Mouse (Mus musculus) neural tube, embryonic 15.5 days (tissue): Measurements from ENCODE around the gene Asic2. TPM values are rescaled to one million over a fixed set of nuclear protein-coding genes. Genes with fewer than 3 reads are reported as not detected.

Experiments used
- ATAC-seq: fragments of 200-750 bp; cut with Nextera tagmentation; 2 replicates; pipeline ENCODE4 v1.8.0; 2017; ENCODE audit warnings: mild to moderate bottlenecking, moderate TSS enrichment, moderate library complexity; ENCODE audit not compliant: low FRiP score
- H3K27ac ChIP-seq: fragments of 300-500 bp; sonication (generic); replicated peaks from 2 replicates; pipeline ENCODE4 v1.5.1; 2015; ENCODE audit warnings: mild to moderate bottlenecking, inconsistent platforms
- H3K27me3 ChIP-seq: fragments of 300-500 bp; sonication (generic); replicated peaks from 2 replicates; pipeline ENCODE4 v1.6.1; 2015; ENCODE audit warnings: inconsistent platforms
- H3K36me3 ChIP-seq: fragments of 300-500 bp; sonication (generic); 2 replicates; pipeline ENCODE4 v1.6.1; 2015; ENCODE audit warnings: inconsistent platforms
- H3K4me1 ChIP-seq: fragments of 300-500 bp; sonication (generic); 2 replicates; pipeline ENCODE4 v1.6.1; 2015; ENCODE audit warnings: inconsistent platforms
- H3K4me2 ChIP-seq: fragments of 300-500 bp; sonication (generic); 2 replicates; pipeline ENCODE4 v1.6.1; 2015; ENCODE audit warnings: inconsistent platforms, mild to moderate bottlenecking, moderate library complexity
- H3K4me3 ChIP-seq: fragments of 300-500 bp; sonication (generic); replicated peaks from 2 replicates; pipeline ENCODE4 v1.5.1; 2015; ENCODE audit warnings: mild to moderate bottlenecking, inconsistent platforms
- H3K9ac ChIP-seq: fragments of 300-500 bp; sonication (generic); replicated peaks from 2 replicates; pipeline ENCODE4 v1.6.1; 2015; ENCODE audit warnings: mild to moderate bottlenecking, inconsistent platforms
- H3K9me3 ChIP-seq: fragments of 300-500 bp; sonication (generic); replicated peaks from 2 replicates; pipeline ENCODE4 v1.6.1; 2016; ENCODE audit warnings: inconsistent platforms
- WGBS: fragments of 180-500 bp; shearing (Covaris S2); methylation state at CpG from one replicate; pipeline ENCODE4 v1.1.7; 2015; ENCODE audit warnings: mixed read lengths; 5-methylcytosine and 5-hydroxymethylcytosine counted together
- polyA plus RNA-seq: library from polyadenylated mRNA; unstranded; fragments of >200 nt; fragmentation: Nextera tagmentation; extraction: Ambion mirVana; gene quantifications from 2 replicates; pipeline ENCODE4 v1.2.1, GENCODE M21; 2015

The Asic2 gene
- polyA plus RNA-seq, 1 experiment from 2014 or later, result 21.3 TPM

DNA sequence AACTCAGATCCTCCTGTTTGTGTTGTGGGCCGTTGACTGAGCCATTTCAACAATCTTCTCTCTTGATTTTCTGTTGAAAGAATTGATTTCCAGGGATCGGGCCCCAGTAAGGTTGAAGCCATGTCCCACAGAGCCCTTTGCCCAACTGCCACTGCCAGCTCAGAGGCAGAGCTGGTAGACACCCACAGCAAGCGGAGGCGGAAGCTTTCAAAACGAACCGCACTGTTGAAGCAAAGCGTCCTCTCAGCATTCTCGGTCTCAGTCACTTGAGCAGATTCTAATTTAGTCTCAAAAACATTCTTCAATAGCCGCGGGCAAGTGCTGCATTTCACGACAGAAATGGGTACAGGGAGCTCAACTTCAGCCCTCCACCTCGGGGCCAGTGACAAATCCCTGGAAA lies 958.9 kb downstream of the Asic2 start:
- H3K36me3 ChIP-seq, result no peaks in the 10 kb centered on the region
- H3K4me2 ChIP-seq, result no peak overlapping the region
- no peak overlapping the region for H3K4me3 ChIP-seq
- no peak for ATAC-seq
- no peak overlapping the region for H3K9ac ChIP-seq
- WGBS, result 93% methylated on average over 12 of the region's 12 CpGs
- H3K9me3 ChIP-seq, result no peaks in the 10 kb centered on the region
- H3K27me3 ChIP-seq, result no peaks in the 10 kb centered on the region
- no peak overlapping the region for H3K27ac ChIP-seq
- peaks cover 16% of the 10 kb centered on the region for H3K4me1 ChIP-seq

DNA sequence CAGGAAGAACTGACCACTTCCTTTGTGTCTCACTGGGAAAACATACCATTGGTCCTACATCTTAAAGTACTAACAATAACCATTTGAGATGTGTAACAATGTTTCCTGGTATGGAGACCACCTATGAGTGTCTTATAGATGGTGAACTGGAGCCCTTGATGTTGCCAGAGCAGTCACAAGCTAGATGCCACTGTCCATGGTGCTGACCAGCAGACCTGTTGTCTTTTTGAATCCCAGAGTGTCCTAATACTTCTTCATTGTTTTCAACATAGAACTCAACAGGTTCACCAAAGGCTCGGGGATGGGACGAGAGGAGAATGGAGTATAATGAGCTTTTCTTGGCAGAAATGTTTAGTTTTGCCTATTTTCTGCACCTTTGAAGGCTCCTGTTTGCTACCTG lies 962.4 kb downstream of the Asic2 start:
- WGBS, result 88% methylated on average over 2 of the region's 2 CpGs
- Histone ChIP-seq H3K4me3 (no peak overlapping the region), H3K9ac (no peak overlapping the region), H3K27ac (no peak overlapping the region), H3K4me2 (no peak overlapping the region), H3K27me3 (no peaks in the 10 kb centered on the region), H3K36me3 (no peaks in the 10 kb centered on the region), H3K4me1 (peaks cover 9% of the 10 kb centered on the region), H3K9me3 (no peaks in the 10 kb centered on the region)
- ATAC-seq, result no peak

DNA sequence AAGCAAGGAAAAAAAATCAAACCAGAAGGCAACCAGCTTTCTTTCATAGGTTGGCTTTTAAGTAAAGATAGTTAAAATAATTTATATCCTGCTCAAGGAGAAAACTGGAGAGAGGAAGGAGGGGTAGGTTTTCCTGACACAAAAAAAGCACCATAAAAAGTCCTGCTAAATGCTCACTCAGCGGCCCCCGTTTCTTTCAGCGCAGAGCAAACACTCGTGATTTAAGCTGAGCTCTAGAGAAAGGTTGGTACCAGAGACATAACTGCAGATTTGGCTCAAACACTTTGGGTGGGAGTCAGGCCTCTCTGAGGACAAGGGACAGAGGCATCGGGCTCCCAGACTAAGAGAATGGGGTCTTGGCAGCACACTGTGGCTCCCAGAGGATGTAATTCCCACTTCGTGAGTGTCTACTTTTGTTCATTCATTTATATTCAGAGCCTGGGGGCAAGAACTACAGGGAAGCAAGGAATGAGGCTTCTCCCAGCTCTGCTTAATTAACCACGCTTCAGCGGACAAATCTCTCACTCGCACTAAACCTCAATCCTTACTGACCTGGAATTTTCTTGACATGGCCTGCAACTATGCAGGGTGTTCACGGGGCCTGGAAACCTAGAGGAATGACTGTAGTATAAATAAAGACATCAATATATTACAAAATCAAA lies 965.4 kb downstream of the Asic2 start:
- Histone ChIP-seq H3K36me3 (no peaks in the 10 kb centered on the region), H3K4me2 (no peak overlapping the region), H3K27ac (peak overlapping the region; percentile 38; the same call in 1 of the 2 replicates), H3K4me3 (no peak overlapping the region), H3K9ac (no peak overlapping the region), H3K9me3 (no peaks in the 10 kb centered on the region), H3K27me3 (no peaks in the 10 kb centered on the region), H3K4me1 (peaks cover 5% of the 10 kb centered on the region)
- ATAC-seq, result no peak
- 30% methylated on average over 10 of the region's 10 CpGs for WGBS

DNA sequence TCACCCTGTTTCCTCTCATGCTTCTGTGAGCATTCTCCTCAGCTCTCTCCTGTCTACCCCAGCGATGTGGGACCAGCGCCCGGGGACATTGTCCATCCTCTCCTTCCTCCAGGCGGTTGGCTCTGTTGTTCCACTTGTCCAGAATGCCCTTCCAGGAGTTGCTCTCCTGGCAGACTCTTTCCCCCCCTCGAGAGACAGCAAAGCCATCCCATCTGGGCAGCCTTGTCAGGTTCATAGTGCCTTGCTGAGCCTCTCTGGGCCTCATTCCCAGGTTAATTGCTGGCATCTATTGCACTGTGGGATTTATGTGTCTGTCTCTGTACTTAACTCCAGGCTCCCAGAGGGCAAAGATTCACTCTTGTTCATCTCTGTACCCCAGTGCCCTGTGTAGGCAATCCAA lies 972.6 kb downstream of the Asic2 start:
- no peaks in the 10 kb centered on the region for H3K9me3 ChIP-seq
- no peak overlapping the region for H3K9ac ChIP-seq
- H3K27me3 ChIP-seq, result no peaks in the 10 kb centered on the region
- peaks cover 22% of the 10 kb centered on the region for H3K4me1 ChIP-seq
- no peak overlapping the region for H3K4me2 ChIP-seq
- no peak overlapping the region for H3K4me3 ChIP-seq
- no peaks in the 10 kb centered on the region for H3K36me3 ChIP-seq
- no peak overlapping the region for H3K27ac ChIP-seq
- WGBS, result 84% methylated on average over 5 of the region's 5 CpGs
- ATAC-seq, result no peak

DNA sequence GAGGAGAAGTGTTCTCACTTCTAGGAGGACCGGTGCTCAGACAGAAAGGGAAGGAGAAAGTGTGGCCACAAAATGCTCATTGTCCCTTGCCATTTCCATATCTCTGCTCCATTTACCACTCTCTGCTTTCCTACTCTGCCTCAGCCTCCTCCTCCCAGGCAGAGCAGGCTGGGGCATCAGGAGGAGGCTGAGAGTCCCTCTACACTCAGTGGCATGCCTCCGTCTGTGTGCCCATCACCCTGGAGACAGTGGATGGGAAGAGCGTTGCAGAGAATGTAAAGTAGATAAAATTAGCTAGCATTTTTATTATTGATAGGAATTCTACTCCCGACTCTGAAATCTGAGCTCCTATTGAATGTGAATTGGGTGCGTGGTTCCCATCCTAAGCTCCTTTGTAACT lies 984.7 kb downstream of the Asic2 start:
- ATAC-seq, result no peak
- Histone ChIP-seq H3K4me1 (peaks cover 4% of the 10 kb centered on the region), H3K27me3 (no peaks in the 10 kb centered on the region), H3K9ac (no peak overlapping the region), H3K4me3 (no peak overlapping the region), H3K36me3 (no peaks in the 10 kb centered on the region), H3K4me2 (no peak overlapping the region), H3K27ac (no peak overlapping the region), H3K9me3 (no peaks in the 10 kb centered on the region)
- WGBS, result 52% methylated on average over 5 of the region's 5 CpGs

DNA sequence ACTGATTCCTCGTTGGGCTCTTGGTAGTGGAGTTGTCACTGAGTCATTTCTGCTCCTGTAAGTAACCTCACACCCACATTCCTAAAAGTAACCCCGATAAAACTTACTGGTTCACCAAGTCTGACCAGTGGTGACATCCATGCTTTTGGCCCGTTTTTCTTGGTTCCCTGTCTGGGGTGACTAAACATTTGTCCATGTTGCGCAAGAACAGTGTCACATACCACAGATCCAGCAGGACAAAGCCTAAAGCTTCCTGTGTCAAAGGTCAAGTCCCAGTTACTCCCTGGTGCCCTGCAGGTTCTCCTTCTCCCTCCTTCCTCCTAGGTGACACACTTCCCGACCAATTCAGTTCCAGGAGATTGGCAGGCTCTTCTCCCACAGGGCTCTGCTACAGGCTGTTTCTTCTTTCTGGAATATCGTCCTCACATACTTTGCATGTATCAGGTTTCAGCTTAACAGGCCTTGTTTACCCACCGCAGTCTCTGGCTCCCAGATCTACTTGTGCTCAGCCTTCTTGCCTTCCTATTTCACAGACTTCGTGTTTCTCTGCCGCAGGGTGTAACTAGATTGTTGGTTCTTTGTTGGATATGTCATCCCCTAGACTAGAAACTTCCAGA lies 991.9 kb downstream of the Asic2 start:
- Histone ChIP-seq H3K4me1 (0 out of 2 replicates have a peak, but pooled peaks cover 3% of the 10 kb centered on the region), H3K36me3 (no peaks in the 10 kb centered on the region), H3K4me3 (no peak overlapping the region), H3K27me3 (no peaks in the 10 kb centered on the region), H3K4me2 (no peak overlapping the region), H3K9ac (no peak overlapping the region), H3K9me3 (no peaks in the 10 kb centered on the region), H3K27ac (no peak overlapping the region)
- 78% methylated on average over 9 of the region's 9 CpGs for WGBS
- ATAC-seq, result no peak

DNA sequence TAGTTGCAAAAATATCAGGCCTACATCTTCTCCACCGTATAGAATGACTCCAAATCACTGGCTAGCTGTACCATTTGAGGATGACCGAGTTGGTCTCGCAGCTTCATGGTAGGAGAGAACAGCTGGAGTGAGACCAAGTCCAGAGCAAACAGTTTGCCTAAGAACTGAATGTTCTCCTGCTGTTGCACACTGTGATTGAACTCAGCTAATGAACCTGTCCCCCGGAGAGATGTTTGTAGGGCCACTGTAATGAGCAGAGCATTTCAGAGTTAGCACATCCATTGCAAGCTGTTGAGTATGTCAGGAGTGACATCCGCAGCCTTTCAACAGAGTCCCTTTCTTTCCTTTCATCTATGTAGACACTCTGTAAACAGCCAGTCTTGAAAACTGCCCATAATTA lies 993.6 kb downstream of the Asic2 start:
- H3K27ac ChIP-seq, result no peak overlapping the region
- ATAC-seq, result no peak

DNA sequence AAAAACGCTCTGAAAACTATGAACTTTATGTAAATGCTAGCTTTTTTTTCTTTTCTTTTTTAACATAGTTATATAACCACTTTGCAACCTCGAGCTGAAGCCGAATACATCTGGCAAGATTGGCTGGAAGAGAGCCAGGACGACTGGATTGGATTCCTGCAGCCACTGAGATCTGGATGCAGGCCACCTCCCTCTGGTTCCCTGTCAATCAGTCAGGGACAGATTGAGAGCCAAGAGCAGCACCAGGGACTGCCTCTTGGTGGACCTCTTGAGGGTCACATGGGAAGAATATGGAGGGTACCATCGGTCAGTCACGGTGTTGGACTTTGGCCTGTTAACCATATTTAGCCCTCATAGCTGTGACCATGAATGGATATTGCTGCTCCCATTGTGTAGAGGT lies 994.3 kb downstream of the Asic2 start:
- H3K36me3 ChIP-seq, result no peaks in the 10 kb centered on the region
- H3K27ac ChIP-seq, result no peak overlapping the region
- H3K9ac ChIP-seq, result no peak overlapping the region
- no peak overlapping the region for H3K4me2 ChIP-seq
- no peak overlapping the region for H3K4me3 ChIP-seq
- no peak for ATAC-seq
- no peaks in the 10 kb centered on the region for H3K9me3 ChIP-seq
- 73% methylated on average over 6 of the region's 6 CpGs for WGBS
- H3K27me3 ChIP-seq, result no peaks in the 10 kb centered on the region
- 0 out of 2 replicates have a peak, but pooled peaks cover 3% of the 10 kb centered on the region for H3K4me1 ChIP-seq

More for the DNA sequence above, 993.6 kb downstream of the Asic2 start:
- H3K4me3 ChIP-seq, result no peak overlapping the region
- no peaks in the 10 kb centered on the region for H3K9me3 ChIP-seq
- H3K9ac ChIP-seq, result no peak overlapping the region
- 86% methylated on average over 5 of the region's 5 CpGs for WGBS
- no peaks in the 10 kb centered on the region for H3K36me3 ChIP-seq
- H3K4me1 ChIP-seq, result 0 out of 2 replicates have a peak, but pooled peaks cover 3% of the 10 kb centered on the region
- no peaks in the 10 kb centered on the region for H3K27me3 ChIP-seq
- H3K4me2 ChIP-seq, result no peak overlapping the region

DNA sequence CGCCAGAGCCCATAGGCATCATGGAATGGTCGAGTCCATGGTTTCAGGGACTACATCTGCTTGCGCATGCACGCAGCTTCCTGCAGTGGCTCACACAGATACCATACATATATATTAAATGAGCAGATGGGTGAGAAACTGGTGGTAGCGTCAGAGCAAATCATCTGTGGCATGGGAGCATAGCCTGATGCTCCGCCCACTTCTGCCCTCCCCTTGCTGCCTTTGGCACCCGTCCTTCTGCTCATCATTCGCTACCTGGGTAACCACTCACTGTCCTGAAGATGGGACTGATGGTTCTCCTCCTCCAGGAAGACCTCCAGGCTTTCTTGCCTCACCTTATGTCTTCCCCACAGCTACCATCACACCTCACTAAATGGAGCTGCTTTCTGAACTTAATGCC lies 995.0 kb downstream of the Asic2 start:
- 0 out of 2 replicates have a peak, but pooled peaks cover 3% of the 10 kb centered on the region for H3K4me1 ChIP-seq
- no peaks in the 10 kb centered on the region for H3K36me3 ChIP-seq
- no peak overlapping the region for H3K27ac ChIP-seq
- no peak overlapping the region for H3K9ac ChIP-seq
- 96% methylated on average over 8 of the region's 8 CpGs for WGBS
- H3K4me2 ChIP-seq, result no peak overlapping the region
- H3K4me3 ChIP-seq, result no peak overlapping the region
- no peaks in the 10 kb centered on the region for H3K9me3 ChIP-seq
- H3K27me3 ChIP-seq, result no peaks in the 10 kb centered on the region
- no peak for ATAC-seq

DNA sequence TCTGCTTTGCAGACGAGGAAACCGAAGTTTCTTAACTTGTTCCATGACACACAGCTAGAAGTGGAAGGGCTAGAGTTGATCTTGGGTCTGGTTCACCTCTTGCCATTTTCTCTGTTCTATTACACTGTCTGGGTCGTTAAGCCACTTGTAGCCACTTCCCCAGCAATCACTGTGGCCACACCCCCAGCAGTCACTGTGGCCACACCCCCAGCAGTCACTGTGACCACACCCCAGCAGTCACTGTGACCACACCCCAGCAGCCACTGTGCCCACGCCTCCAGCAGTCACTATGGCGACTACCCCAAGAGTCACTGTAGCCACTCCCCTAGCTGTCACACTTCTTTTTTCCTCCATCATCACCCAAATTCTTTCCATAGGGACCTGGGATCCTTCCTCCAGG lies 1000.7 kb downstream of the Asic2 start:
- Histone ChIP-seq H3K9me3 (no peaks in the 10 kb centered on the region), H3K36me3 (no peaks in the 10 kb centered on the region), H3K4me2 (no peak overlapping the region), H3K9ac (no peak overlapping the region), H3K27ac (no peak overlapping the region), H3K27me3 (peaks cover 8% of the 10 kb centered on the region; the same call in 1 of the 2 replicates), H3K4me3 (no peak overlapping the region), H3K4me1 (no peaks in the 10 kb centered on the region)
- ATAC-seq, result no peak
- 58% methylated on average over 5 of the region's 5 CpGs for WGBS

DNA sequence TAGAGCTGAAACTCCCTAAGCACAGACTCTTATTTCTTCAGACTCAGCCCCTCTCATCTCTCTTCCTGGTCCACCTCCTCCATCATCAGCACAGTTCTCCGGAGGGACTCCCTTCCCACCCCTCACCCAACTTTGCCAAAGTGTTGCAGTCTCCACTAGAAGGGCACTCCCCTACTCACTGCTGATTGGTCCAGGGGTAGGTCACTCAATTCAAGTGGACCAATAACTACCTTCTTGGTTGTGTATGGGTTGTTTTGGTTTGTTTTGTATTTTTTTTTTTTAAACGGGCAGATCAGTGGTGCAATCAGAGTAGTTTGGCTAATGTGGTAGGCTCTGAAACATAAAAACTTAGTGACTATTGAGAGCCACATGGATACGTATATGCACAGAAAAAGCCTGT lies 1002.2 kb downstream of the Asic2 start:
- Histone ChIP-seq H3K27ac (no peak overlapping the region), H3K4me3 (no peak overlapping the region), H3K4me2 (no peak overlapping the region), H3K9me3 (no peaks in the 10 kb centered on the region), H3K36me3 (no peaks in the 10 kb centered on the region), H3K27me3 (peaks cover 8% of the 10 kb centered on the region; the same call in 1 of the 2 replicates), H3K9ac (no peak overlapping the region), H3K4me1 (peaks cover 9% of the 10 kb centered on the region)
- WGBS, result 57% methylated on average over 3 of the region's 3 CpGs
- ATAC-seq, result no peak

DNA sequence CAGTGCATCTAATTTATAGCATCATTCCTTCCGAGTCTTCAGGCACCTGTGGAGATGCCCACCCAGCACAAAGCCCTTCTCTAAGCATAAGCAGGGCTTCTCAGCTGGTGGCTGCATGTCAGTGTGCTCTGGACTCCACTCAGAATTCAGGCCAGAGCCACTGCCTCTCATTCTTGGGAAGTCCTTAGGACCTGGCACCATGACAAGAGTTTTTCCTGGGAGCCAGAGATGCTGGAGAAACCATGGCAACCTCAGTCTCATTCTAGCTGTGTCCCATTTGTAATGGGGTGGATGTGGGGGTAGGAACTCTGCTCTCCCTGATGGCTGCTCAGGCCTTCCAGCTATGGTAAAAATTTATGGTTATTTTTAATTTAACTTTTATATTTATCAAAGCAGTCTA lies 1006.9 kb downstream of the Asic2 start:
- Histone ChIP-seq H3K36me3 (no peaks in the 10 kb centered on the region), H3K27ac (no peak overlapping the region), H3K9ac (no peak overlapping the region), H3K4me3 (no peak overlapping the region), H3K4me1 (peaks cover 25% of the 10 kb centered on the region), H3K27me3 (peaks cover 8% of the 10 kb centered on the region; the same call in 1 of the 2 replicates), H3K4me2 (no peak overlapping the region), H3K9me3 (no peaks in the 10 kb centered on the region)
- peak; percentile 72 for ATAC-seq
- WGBS, result 24% methylated on average over 1 of the region's 1 CpGs
